ENCODE assay signal across 8 mouse cellular contexts in genomic region chr13:38766133-38766532, GRCm38 (mm10).
A peak's percentile ranks its signal among the peaks of the same experiment; 100 is the strongest.
DNase-seq lines count a peak whose midpoint lies in the region; TF ChIP-seq lines count a peak whose summit lies in the region.

No protein-coding gene starts in this region.

- DNase-seq in heart, postnatal 14 days = peak; percentile 11 to 28
- no peak for DNase-seq in heart, adult 9 months (ENCODE audit: low spot score in 2 of 2)
- DNase-seq in ovary, postnatal 36 days (ENCODE audit: low spot score) = peak; percentile 6
- DNase-seq in ovary, postnatal 10 days (ENCODE audit: low spot score) = no peak
- peak; percentile 63 for DNase-seq in brain, embryonic 14.5 days (ENCODE audit: low read depth)
- peak; percentile 65 for DNase-seq in retina, embryonic 14.5 days (ENCODE audit: low spot score)
- DNase-seq in gastrocnemius, adult 18-20 months (ENCODE audit: low spot score) = no peak
- no peak for DNase-seq in spleen, postnatal 14 days (ENCODE audit: low spot score in 2 of 2)

- intact Hi-C loops in heart, postnatal 14 days (cut with DNase I) = loop anchor here (5.0 kb wide), 1 partner anchor 74 kb away; no protein-coding TSS in a partner anchor

- peak; percentile 57; the same call in 1 of the 2 replicates for TF ChIP-seq CTCF in brain, embryonic 14.5 days (IDR thresholded peaks at IDR 0.05; ENCODE audit: borderline replicate concordance, extremely low read depth, insufficient read depth, insufficient read length)

- TF ChIP-seq POLR2A in brain, embryonic 14.5 days (IDR thresholded peaks at IDR 0.05; ENCODE audit: borderline replicate concordance, extremely low read depth, insufficient read depth, insufficient read length, poor library complexity, severe bottlenecking) = no peak

Comparison
In these comparisons a context has a peak if more than half of its experiments do, and no peak if none do; other contexts are left out.
1. DNase-seq: peak in heart, postnatal 14 days (2 of 2), ovary, postnatal 36 days (single experiment), brain, embryonic 14.5 days (single experiment) and retina, embryonic 14.5 days (single experiment); none in heart, adult 9 months (0 of 2), ovary, postnatal 10 days (single experiment), gastrocnemius, adult 18-20 months (single experiment) and spleen, postnatal 14 days (0 of 2).